Mouse (Mus musculus) adrenal gland, adult 2 months (tissue): ENCODE measurements around the gene Hist3h2ba. TPM values are rescaled to one million over a fixed set of nuclear protein-coding genes. Genes with fewer than 3 reads are reported as not detected.
A peak's percentile ranks its signal among the peaks of the same experiment; 100 is the strongest.

Experiments
- DNase-seq: peaks from one replicate; pipeline ENCODE4 v3.0.0; 2021
- microRNA-seq, 2 experiments: library from miRNA; unstranded; fragments of <30 nt; microRNA quantifications; one replicate each; pipeline ENCODE4 v1.2.0; 2021
- polyA plus RNA-seq: library from polyadenylated mRNA; depleted of rRNA; stranded (reverse); fragments of >200 nt; gene quantifications from 2 replicates; pipeline ENCODE4 v1.2.3, GENCODE M21; 2012; rRNA removed
- total RNA-seq, 2 experiments: library from RNA; stranded (reverse); gene quantifications; 2 replicates each; pipeline ENCODE4 v1.2.3; 2021

The Hist3h2ba gene
- total and polyA plus RNA-seq, 3 experiments, result 2.5 to 8.2 (median 5.1) TPM

DNA sequence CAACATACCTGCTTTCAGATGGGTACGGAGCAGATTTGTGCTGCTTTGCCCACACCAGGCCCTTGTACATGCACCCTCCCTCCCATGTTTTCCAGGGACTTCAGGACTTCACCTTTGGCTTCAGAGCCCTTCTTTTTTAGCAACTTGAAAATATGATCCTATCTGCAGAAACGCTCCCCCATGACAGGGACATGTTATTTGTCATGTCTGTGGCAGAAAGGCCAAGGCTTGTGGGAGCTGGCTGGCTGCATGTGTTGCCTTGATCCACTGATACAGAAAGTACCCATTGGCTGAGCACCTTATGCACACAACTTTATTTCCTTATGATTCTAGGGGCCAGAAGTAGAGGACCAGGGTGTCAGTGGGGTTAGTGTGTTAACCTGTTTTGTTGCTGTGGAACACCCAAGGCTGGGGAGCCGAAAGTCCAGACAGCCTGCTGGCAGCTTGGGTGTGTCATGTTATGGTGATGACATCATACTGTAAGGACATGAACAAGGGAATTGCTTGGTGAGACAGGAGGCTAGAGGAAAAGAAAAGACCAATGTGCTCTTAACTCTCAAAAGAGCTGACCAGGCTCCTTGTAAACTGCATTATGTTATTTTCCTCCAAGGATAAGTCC lies 36.7 kb downstream of the Hist3h2ba start:
- peak; percentile 85 for DNase-seq

DNA sequence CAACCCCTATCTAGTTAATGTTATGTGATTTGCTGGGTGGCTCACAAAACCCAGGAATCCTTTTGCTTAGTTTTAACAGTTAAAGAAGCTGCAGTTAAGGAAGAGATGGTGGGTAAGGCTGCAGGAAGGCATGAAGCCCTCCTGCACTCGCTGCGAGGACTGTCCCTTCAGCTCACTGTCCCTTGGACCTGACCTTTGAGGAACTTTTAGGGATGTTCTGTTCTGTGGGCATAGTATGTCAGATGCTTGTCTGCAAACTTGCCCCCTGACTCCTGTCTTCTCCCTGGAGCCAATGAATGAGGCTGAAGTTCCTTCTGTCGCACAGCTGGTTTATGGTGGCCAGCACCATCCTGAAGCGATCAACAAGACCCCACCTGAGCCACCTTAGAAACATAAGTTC lies 40.4 kb downstream of the Hist3h2ba start:
- no peak for DNase-seq

DNA sequence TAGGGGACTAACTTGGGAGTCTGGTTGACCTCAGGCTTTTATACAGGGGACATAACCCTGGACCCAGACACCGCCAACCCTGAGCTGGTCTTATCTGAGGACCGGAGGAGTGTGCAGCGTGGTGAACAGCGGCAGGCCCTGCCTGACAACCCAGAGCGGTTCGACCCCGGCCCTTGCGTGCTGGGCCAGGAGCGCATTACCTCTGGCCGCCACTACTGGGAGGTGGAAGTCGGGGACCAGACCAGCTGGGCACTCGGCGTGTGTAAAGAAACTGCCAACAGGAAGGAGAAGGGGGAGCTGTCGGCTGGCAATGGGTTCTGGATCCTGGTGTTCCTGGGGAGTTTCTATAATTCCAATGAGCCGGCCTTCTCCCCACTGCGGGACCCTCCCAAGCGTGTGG lies 41.4 kb downstream of the Hist3h2ba start:
- DNase-seq, result no peak

DNA sequence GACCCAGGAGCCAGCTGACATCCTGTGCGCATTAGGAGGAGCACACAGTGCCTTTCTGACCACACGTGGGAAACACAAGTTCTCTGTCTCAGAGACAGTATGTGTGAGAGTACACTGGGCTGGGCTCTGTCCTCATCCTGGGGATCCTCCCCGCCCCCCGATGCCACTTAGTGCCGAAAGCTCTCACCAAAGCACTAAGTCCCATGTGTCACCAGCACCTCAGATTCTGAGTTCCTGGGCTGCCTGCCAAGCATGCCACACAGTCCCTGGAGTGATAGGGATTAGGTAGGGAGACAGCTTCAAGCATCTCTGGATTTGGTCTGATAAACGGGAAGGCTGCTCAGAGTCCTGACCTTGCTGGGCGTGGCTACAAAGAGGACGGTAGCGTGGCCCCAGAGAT lies 42.1 kb downstream of the Hist3h2ba start:
- no peak for DNase-seq

DNA sequence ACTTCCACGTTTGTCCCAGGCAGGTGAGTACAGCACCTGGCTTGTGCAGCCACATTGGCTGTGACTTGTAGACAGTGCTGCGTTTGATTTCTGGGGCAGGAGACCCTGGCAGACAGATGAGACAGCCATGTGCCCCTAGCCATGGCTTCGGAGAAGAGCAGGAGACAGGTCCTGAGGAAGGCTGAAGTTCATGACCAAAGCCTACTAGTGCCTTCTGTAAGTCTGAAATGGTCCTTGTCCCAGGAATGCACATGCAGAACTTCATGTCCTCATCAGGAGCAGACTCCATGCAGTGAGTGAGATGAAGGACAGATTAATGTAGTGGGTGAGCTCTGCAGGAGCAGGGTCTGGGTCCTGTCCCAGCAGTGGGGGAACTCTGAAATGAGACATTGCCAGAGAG lies 43.2 kb downstream of the Hist3h2ba start:
- no peak for DNase-seq

DNA sequence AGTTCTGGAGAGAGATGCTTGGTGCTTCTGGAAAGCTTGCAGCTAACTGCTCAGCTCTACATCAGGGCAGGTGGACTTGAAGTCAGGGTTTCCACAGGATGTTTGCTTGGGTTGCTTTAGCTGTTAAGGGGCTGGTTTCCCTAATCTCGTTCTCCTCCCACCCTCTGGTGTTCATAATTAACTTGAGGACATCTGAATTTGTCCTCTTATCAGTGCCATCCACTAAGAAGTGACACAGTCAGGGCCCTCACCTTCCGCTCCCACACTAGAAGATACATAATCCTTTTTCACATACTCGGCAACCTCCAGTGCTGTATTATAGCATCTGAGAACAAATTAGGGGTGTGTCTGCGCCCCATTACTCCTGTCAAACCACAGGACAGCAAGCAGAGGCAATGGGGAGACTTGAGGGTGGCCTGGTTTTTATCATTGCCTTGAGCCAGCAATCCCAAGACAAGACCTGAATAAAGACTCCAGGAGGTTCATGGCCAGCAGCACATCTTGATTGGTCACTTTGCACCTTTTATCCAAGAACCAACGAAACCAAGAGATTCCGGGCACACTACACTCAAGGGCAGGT lies 44.5 kb downstream of the Hist3h2ba start:
- DNase-seq, result no peak

DNA sequence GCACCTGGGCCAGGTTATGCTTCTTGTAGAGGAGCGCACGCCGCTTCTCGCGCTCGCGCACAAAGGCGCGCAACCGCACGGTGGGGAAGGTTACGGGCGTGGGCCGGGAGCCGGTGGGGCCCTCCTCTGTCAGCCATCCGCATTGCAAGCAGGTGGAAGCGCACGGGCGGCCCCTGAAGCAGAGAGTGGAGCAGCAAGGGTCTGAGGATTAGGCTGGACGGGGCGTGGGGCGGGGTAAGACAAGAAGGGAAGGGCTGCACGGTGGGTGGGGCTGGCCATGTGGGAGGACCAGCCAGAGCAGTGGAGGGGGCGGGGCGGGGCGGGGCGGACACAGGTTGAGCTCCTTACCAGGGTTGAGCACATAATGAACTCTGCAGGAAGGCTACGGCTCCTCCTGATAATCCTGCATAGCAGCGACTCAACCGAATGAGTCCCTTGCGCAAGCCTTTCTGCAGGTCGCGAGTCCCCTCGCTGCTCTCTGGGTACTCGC lies 45.7 kb downstream of the Hist3h2ba start:
- DNase-seq, result peak; percentile 76

DNA sequence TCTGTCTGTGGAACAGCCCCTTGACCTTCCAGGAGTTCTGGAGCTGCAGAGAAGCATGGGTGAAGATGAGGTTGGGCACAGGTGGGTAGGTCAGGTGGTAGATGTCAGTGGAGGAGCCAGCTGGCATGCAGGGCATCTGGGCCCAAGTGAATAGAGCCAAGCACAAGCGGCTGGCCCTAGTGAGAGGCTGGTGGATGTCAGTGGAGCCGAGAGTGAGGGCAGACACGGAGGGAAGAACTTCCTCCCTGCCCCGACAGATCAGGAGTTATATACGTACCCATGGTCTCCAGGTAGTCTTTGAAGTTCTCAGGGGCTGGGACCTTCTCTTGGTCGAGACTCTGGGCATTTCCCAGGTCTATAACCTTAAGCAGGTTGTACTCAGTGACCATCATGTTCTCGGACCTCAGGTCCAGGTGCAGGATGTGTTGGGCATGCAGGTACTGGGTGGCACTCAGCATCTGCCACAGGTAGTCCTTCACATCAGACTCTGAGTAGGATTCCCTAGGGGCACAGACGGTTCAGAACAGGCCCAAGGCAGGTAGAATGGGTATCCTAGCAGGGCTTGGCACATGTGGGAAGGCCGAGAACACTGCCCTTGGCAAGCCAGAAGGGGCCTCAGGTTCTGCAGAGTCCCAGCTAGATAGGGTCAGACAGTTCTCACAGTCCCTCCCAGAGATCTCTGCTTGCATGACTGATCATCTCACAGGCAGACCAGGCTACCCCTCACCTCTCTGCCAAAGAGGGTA lies 46.5 kb downstream of the Hist3h2ba start:
- DNase-seq, result no peak

DNA sequence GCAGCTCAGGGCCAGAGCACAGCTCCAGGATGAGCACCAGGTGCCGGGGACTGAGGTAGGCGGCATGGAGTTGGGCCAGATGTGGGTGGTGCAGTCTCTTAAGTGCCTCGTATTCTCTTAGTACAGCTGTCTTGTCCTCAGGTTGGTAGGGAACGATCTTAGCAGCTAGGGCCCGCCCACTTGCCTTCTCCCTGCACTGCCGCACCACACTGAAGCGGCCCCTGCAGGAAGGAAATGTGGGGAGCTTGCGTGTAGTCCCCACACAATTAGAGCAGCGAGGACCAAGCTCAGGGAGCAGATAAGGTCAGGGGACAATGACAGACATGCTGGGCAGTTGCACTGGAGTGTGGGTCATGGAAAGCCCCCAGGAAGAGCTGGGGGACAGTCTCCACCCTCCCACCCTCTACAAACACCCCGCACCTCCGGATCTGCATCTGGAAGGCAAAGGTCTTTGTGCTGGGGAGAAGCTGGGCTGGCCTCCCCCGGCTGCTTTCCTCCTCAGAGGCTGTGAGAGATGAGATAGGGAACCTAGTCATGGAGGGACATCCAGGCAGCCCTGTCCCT lies 47.2 kb downstream of the Hist3h2ba start:
- no peak for DNase-seq

DNA sequence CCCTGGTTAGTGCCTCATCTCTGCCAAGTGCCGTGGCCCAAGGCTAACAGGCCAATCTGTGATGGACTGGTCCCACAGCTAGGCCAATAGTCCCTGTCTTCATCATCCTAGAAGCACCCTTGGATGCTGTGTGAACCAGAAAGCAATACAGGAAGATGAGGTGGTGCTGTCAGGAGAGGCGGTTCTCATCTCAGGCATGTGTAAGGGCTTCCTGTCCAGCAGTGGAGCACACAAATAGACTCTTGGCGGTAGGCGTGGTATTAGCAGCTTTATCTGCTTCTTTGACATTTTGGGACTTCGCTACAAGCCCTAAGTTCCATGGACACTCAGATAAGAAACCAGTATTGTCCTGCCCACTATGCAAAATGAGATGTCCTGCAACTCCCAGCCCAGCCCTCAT lies 48.8 kb downstream of the Hist3h2ba start:
- no peak for DNase-seq

Small RNA genes within 50 kb of the gene (microRNA-seq; reads per million reads assigned to microRNA genes)
- gene Gm44313, result 0 reads per million in 2 experiments

Other genes with a start within 250 kb of the Hist3h2ba start
- gene Olfr319, start 249.8 kb upstream of the Hist3h2ba start, total RNA-seq, result not detected
- not detected in 2 replicates for gene Olfr319, start 249.8 kb upstream of the Hist3h2ba start, polyA plus RNA-seq
- gene Olfr318, start 224.9 kb upstream of the Hist3h2ba start, total RNA-seq, result not detected
- gene Olfr318, start 224.9 kb upstream of the Hist3h2ba start, polyA plus RNA-seq, result not detected in 2 replicates
- not detected for gene Olfr317, start 209.7 kb upstream of the Hist3h2ba start, total RNA-seq
- gene Olfr317, start 209.7 kb upstream of the Hist3h2ba start, polyA plus RNA-seq, result not detected in 2 replicates
- gene Olfr316, start 196.2 kb upstream of the Hist3h2ba start, total RNA-seq, result not detected
- gene Olfr316, start 196.2 kb upstream of the Hist3h2ba start, polyA plus RNA-seq, result not detected in 2 replicates
- not detected for gene Olfr315, start 175.7 kb upstream of the Hist3h2ba start, total RNA-seq
- gene Olfr315, start 175.7 kb upstream of the Hist3h2ba start, polyA plus RNA-seq, result not detected in 2 replicates
- not detected for gene Olfr314, start 166.0 kb upstream of the Hist3h2ba start, total RNA-seq
- gene Olfr314, start 166.0 kb upstream of the Hist3h2ba start, polyA plus RNA-seq, result not detected in 2 replicates
- 1 to 10 TPM; 2.2 to 2.7 TPM for gene Fam183b, start 147.0 kb upstream of the Hist3h2ba start, total RNA-seq
- gene Fam183b, start 147.0 kb upstream of the Hist3h2ba start, polyA plus RNA-seq, result 0.39 TPM in 1 of 2 replicates, not detected in the other
- gene Olfr313, start 133.9 kb upstream of the Hist3h2ba start, total RNA-seq, result not detected
- not detected in 2 replicates for gene Olfr313, start 133.9 kb upstream of the Hist3h2ba start, polyA plus RNA-seq
- not detected for gene Olfr312, start 119.7 kb upstream of the Hist3h2ba start, total RNA-seq
- not detected in 2 replicates for gene Olfr312, start 119.7 kb upstream of the Hist3h2ba start, polyA plus RNA-seq
- not detected for gene Olfr311, start 109.7 kb upstream of the Hist3h2ba start, total RNA-seq
- gene Olfr311, start 109.7 kb upstream of the Hist3h2ba start, polyA plus RNA-seq, result not detected in 2 replicates
- 1 to 10 TPM; 4.6 to 5.0 TPM for gene Gm12258, start 101.8 kb upstream of the Hist3h2ba start, total RNA-seq
- gene Gm12258, start 101.8 kb upstream of the Hist3h2ba start, polyA plus RNA-seq, result 0.73 and 1.3 TPM in 2 replicates
- 1 to 10 TPM; 3.9 to 7.2 TPM for gene 2810021J22Rik, start 81.7 kb upstream of the Hist3h2ba start, total RNA-seq
- 1.7 and 1.8 TPM in 2 replicates for gene 2810021J22Rik, start 81.7 kb upstream of the Hist3h2ba start, polyA plus RNA-seq
- 1 to 10 TPM; 3.5 to 5.0 TPM for gene Zfp39, start 44.7 kb upstream of the Hist3h2ba start, total RNA-seq
- gene Zfp39, start 44.7 kb upstream of the Hist3h2ba start, polyA plus RNA-seq, result 0.15 and 0.33 TPM in 2 replicates
- under 1 TPM in 1 of 2 experiments, not detected in 1; 0.09 TPM for gene Btnl10, start 31.0 kb upstream of the Hist3h2ba start, total RNA-seq
- gene Btnl10, start 31.0 kb upstream of the Hist3h2ba start, polyA plus RNA-seq, result not detected in 2 replicates
- gene Rnf187, start 10.0 kb upstream of the Hist3h2ba start, total RNA-seq, result 100 to 1,000 TPM; 143 to 198 TPM
- 545 and 648 TPM in 2 replicates for gene Rnf187, start 10.0 kb upstream of the Hist3h2ba start, polyA plus RNA-seq
- 10 to 100 TPM; 13.5 to 26.3 TPM for gene Hist3h2a, start 5.8 kb downstream of the Hist3h2ba start, total RNA-seq
- gene Hist3h2a, start 5.8 kb downstream of the Hist3h2ba start, polyA plus RNA-seq, result 15.4 and 19.1 TPM in 2 replicates
- under 1 TPM; 0.17 TPM for gene Trim17, start 5.8 kb downstream of the Hist3h2ba start, total RNA-seq
- 0.18 and 0.36 TPM in 2 replicates for gene Trim17, start 5.8 kb downstream of the Hist3h2ba start, polyA plus RNA-seq
- 10 to 100 TPM; 21.3 to 23.4 TPM for gene Trim11, start 29.2 kb downstream of the Hist3h2ba start, total RNA-seq
- 45.2 and 45.7 TPM in 2 replicates for gene Trim11, start 29.2 kb downstream of the Hist3h2ba start, polyA plus RNA-seq
- gene Obscn, start 187.5 kb downstream of the Hist3h2ba start, total RNA-seq, result 1 to 10 TPM in 1 of 2 experiments, under 1 TPM in 1; 0.92 to 1.5 TPM
- 5.5 and 7.8 TPM in 2 replicates for gene Obscn, start 187.5 kb downstream of the Hist3h2ba start, polyA plus RNA-seq
- gene Iba57, start 214.8 kb downstream of the Hist3h2ba start, total RNA-seq, result 10 to 100 TPM; 16.5 to 21.9 TPM
- 15.5 and 16.0 TPM in 2 replicates for gene Iba57, start 214.8 kb downstream of the Hist3h2ba start, polyA plus RNA-seq
- 1 to 10 TPM in 1 of 2 experiments, under 1 TPM in 1; 0.29 to 1.5 TPM for gene Gjc2, start 234.3 kb downstream of the Hist3h2ba start, total RNA-seq
- gene Gjc2, start 234.3 kb downstream of the Hist3h2ba start, polyA plus RNA-seq, result 3.0 TPM in 2 replicates
- 10 to 100 TPM; 48.2 to 72.0 TPM for gene Guk1, start 243.3 kb downstream of the Hist3h2ba start, total RNA-seq
- 80.0 and 95.2 TPM in 2 replicates for gene Guk1, start 243.3 kb downstream of the Hist3h2ba start, polyA plus RNA-seq